Mouse (Mus musculus) small intestine, adult 10 weeks (tissue): ENCODE results near the gene Dcaf17. TPM values are rescaled to one million over a fixed set of nuclear protein-coding genes. Genes with fewer than 3 reads are reported as not detected.

Experiments
- polyA plus RNA-seq: library from polyadenylated mRNA; stranded (reverse); fragments of 350-450 nt; fragmentation: Illumina TruSeq; extraction: RNeasy Lipid Tissue Mini Kit (QIAGEN cat#74804); gene quantifications from one replicate; pipeline ENCODE4 v1.2.3, GENCODE M21; 2014; ENCODE audit warnings: low replicate concordance

Gene Dcaf17
- 23.9 TPM for polyA plus RNA-seq

DNA sequence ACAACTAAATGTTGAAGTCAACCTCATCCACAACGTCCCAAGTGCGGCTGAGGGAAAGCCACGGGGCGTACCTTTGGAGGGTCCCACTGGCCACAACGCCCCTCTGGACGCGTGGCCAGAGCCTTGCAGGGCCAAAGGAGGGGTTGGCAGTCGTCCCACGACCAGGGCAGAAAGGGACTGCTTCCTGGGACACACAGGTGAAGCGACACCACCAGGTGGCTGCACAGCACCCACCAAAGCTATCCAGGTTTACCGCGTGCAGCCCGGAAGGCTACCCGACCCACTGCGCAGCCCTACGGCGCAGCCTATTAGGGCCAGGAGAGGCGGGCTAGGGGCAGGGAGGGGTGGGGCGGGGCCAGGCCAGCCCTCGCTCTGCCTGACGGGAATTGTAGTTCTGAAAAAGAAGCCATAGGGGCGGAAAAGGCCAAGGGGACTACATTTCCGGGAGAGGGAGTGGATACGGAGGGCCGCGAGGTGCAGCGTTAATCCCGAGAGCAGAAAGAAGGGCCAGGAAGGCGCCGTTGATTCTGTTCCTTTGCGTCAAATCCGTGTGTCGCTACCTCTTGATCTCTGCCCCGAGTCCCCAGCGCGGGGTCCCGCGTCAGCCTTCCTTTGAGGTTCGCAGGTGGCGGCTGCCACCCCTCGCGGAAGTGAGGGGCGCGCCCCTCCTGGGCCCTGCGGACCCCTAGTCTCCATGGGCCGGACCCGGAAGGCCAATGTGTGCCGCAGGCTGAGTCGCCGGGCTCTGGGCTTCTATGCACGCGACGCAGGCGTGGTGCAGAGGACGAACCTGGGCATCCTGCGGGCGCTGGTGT lies at the start of gene Dcaf17, which contains the start of gene Mettl8:
Gene Dcaf17 (plus strand): TSS at position 29 of the 815 bp plus-strand sequence.
Gene Mettl8 (minus strand): TSS at position 284 of the 815 bp plus-strand sequence.

DNA sequence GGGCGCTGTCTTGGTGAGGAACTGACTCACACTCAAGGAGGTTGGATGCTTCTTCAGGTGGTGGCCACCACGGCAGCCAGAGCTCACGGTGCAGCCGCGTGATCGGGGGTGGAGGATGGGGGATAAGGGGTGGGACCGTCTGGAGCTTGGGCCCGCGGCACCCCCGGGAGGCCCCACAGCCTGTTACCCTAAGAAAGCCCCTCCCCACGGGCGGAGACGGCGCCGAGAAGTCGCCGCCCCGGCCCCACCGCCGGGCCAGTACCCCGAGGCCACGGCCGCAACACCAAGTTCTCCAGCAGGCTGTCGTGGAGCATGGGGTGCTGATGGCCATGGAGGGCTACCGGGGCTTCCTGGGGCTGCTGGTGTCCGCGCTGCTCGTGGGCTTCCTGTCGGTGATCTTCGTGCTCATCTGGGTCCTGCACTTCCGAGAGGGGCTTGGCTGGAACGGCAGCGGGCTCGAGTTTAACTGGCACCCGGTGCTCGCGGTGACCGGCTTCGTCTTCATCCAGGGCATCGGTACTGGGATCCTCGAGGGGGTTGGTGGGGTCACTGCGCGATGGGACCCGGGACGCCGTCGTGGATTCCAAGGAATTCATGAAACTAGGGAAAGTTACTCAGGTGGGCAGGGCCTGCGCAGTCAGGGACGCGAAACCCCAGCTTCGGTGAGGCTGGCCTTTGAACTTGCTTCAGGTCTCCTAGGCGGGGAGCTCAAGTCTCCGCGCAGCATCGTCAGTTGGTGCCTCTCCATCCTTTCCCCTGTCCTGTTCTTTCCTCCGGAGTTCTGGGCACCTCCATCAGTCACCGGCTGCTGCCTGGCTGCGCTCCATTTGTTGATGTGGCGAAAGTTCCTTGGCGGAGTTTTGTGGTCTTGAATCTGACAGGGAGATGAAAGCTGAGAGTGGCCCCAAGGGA lies 62.9 kb downstream of the Dcaf17 start, which contains the start of gene Cybrd1:
Gene Cybrd1 (plus strand): TSS at position 127 of the 912 bp plus-strand sequence.

Other genes starting within 250 kb of the Dcaf17 start
- gene Tlk1, start 229.6 kb upstream of the Dcaf17 start, polyA plus RNA-seq = 110 TPM
- gene Mettl8, start 255 bp downstream of the Dcaf17 start, polyA plus RNA-seq = 11.5 TPM
- 9.7 TPM for gene Cybrd1, start 62.6 kb downstream of the Dcaf17 start, polyA plus RNA-seq
- gene Dync1i2, start 156.4 kb downstream of the Dcaf17 start, polyA plus RNA-seq = 173 TPM